Mouse (Mus musculus) cortical plate, adult 2 months (tissue): ENCODE results near the gene Gsap. TPM values are rescaled to one million over a fixed set of nuclear protein-coding genes. Genes with fewer than 3 reads are reported as not detected.
"Not testable (repeated sequence)": the region's sequence is repeated elsewhere in the genome, so short reads cannot be mapped to it uniquely, and the experiment has no call there.

ENCODE experiments used
- H3K27ac ChIP-seq: fragments of 200-500 bp; 2 replicates; pipeline ENCODE4 v1.5.1; 2012; ENCODE audit warnings: low read length, control low read depth, inconsistent platforms; ENCODE audit not compliant: insufficient read depth
- H3K4me1 ChIP-seq: fragments of 200-500 bp; 2 replicates; pipeline ENCODE4 v1.6.1; 2011; ENCODE audit warnings: low read length; ENCODE audit not compliant: control insufficient read depth, insufficient read depth
- H3K4me3 ChIP-seq: fragments of 200-500 bp; 2 replicates; pipeline ENCODE4 v1.5.1; 2011; ENCODE audit warnings: mild to moderate bottlenecking, low read length, control low read depth; ENCODE audit not compliant: insufficient read depth
- CTCF ChIP-seq: fragments of 200-500 bp; IDR thresholded peaks from 2 replicates; pipeline ENCODE4 v1.5.1; 2011; ENCODE audit warnings: mild to moderate bottlenecking, control low read depth, low read length; ENCODE audit not compliant: insufficient read depth; ENCODE audit errors: extremely low read depth
- POLR2A ChIP-seq: fragments of 200-500 bp; IDR thresholded peaks from 2 replicates; pipeline ENCODE4 v1.6.1; 2011; ENCODE audit warnings: mild to moderate bottlenecking, low read length, control low read depth; ENCODE audit not compliant: insufficient read depth; ENCODE audit errors: extremely low read depth
- polyA plus RNA-seq: library from polyadenylated mRNA; depleted of rRNA; stranded (reverse); fragments of >200 nt; gene quantifications from 2 replicates; pipeline ENCODE4 v1.2.3, GENCODE M21; 2012; rRNA removed

Gsap gene
- polyA plus RNA-seq, 1 experiment, result 6.7 TPM

DNA sequence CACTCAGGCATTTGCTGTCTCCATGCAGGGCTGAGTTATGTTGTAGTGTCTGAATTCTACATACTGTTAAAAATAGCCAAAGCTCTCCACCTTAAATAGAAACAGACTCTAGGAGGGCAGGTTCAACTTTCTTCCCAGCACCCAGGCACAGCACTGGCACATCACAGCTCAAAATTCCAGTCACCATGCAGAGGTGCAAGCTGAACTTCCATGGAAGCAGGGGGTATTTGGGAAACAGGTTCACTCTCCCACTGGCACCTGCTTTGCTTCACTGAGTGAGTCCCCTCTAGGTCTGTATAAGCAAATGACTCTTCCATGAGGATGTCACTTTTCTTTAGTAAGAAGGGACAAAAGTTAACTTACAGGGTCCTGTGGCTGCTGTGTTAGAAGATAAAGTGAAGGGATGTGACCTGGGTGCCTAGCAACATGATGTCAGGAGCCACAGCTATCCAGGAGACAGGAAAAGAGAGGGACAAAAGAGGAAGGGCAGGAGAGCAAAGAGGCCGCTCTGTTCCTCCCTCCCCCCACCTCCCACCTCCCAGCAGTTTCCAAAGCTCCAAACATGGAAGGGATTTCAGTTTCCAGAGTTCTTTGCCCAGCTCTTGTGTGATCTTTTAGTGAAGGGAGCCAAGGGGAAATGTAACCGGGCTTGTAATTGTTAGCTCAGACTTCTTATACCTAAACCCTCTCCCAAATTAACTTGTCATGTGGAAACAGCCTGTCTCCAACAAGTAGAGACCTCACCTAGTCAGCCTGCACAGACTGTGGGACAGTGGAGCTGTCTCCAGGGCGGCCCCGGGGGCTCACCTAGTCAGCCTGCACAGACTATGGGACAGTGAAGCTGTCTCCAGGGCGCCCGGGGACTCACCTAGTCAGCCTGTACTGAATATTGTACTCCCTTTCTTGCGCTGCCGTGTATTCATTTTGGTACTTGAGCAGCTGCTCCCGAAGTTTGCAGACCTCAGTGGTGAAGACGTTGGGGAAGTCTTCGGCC, 143.9 kb downstream of the Gsap start:
- TF ChIP-seq POLR2A, result no peak
- no peak for TF ChIP-seq CTCF

DNA sequence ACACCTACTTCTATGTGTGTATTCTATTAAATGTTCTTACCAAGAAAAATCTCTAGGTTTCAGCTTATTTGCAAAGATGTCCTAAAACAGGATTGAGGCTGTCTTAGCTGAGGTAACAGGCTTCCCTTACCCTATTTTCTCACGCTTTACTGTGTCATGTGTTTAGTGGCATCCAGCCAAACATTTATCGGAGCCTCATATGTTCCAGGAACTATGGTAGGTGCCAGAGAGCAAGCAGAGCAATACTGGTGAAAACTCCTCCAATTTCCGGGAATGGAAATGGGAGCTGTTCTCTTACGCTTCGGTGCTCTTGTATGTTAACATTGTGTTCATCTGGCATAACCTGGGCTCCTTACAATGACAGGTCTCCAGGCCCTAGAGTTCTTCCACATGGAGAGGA, 145.6 kb downstream of the Gsap start:
- 0 out of 2 replicates have a peak, but pooled peaks cover 3% of the 10 kb centered on the region for H3K4me1 ChIP-seq
- TF ChIP-seq POLR2A (no peak), CTCF (no peak)
- H3K27ac ChIP-seq, result no peak overlapping the region
- no peak overlapping the region for H3K4me3 ChIP-seq

More for the DNA sequence above, 143.9 kb downstream of the Gsap start:
- 0 out of 2 replicates have a peak, but pooled peaks cover 3% of the 10 kb centered on the region for H3K4me1 ChIP-seq
- no peak overlapping the region for H3K4me3 ChIP-seq
- no peak overlapping the region for H3K27ac ChIP-seq

DNA sequence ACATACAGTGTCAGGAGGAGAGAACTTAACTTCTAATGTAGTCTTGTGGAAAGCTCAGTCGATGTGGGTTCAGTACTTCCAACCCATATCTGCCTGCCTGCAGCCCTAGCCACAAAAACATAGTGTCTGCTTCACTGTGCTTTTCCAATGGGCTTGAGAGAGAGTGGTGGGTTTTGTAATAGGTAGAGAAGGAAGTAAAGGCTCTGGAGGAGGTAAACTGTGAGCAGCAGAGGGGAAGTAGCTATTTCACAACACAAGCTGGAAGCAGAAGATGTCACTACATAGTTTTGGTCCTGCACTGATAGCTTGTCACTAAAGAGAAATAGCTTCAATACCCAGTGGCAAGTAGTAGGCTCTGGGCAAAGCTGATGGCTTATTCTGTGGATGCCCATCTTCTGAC, 146.1 kb downstream of the Gsap start:
- no peak for TF ChIP-seq CTCF
- no peak for TF ChIP-seq POLR2A
- H3K4me3 ChIP-seq, result no peak overlapping the region
- no peak overlapping the region for H3K27ac ChIP-seq
- 0 out of 2 replicates have a peak, but pooled peaks cover 3% of the 10 kb centered on the region for H3K4me1 ChIP-seq

DNA sequence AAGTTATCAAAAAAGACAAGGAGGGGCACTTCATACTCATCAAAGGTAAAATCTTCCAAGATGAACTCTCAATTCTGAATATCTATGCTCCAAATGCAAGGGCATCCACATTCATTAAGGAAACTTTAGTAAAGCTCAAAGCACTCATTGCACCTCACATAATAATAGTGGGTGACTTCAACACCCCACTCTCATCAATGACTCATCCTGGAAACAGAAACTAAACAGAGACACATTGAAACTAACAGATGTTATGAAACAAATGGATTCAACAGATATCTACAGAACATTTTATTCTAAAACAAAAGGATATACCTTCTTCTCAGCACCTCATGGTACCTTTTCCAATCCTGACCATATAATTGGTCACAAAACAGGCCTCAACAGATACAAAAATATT, 156.2 kb downstream of the Gsap start:
- not testable (repeated sequence) for H3K4me3 ChIP-seq, H3K4me1 ChIP-seq, H3K27ac ChIP-seq

DNA sequence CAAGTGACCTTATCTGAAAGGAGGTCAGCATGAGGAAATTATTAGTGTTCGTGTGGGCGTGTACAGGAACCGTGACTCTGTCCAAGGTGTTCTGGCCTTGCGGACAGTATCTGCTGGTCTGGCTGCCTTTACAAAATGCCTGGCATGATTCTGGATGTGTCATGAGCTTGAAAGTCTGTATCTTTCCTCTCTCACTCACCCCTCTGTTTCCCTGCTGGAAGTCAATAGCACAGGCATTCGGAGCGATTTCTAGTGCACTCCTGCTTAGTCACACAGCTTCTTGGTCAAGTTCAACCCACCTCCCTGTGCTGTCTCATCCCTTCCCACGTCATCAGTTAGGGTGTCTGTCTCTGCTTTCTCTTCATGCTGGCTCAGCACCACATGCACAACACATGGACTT, 162.3 kb downstream of the Gsap start:
- no peak for TF ChIP-seq POLR2A
- no peak for TF ChIP-seq CTCF
- no peaks in the 10 kb centered on the region for H3K4me1 ChIP-seq
- H3K4me3 ChIP-seq, result no peak overlapping the region
- no peak overlapping the region for H3K27ac ChIP-seq

DNA sequence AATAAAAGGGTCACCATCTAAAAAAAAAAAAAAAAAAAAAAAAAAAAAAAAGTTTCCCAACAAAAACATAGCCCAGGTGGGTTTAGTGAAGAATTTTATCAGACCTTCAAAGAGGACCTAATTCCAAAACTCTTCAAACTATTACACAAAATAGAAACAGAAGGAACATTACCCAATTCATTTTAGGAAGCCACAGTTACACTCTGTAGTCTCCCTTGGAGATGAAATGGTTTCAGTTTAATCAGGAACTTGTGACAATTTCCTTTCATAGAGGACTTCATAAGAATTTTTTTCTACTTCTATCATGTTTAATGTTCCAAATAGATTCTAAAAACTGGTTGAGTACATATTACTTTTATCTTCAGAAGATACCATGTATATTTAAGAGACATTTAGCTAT, 165.6 kb downstream of the Gsap start:
- TF ChIP-seq POLR2A (no peak), CTCF (no peak)
- Histone ChIP-seq H3K4me3 (no peak overlapping the region), H3K4me1 (no peaks in the 10 kb centered on the region), H3K27ac (no peak overlapping the region)

DNA sequence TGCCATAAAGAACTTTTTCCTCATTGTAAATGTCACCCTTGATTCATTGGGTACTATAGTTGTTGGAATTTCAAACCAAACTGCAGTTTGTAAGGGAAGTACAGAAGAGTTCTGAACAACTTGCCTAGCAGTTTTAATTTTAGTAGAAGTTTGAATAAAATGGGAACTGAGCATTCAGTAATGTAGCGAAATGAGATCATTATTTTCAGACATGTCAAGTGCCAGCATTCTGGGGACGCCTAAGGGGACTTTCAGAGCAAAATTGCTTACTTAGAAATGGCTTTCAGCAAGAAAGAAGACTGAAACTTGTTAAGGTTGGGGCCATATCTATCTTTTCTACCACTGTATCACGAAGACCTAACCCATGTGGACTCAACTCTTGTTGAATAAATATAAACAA, 172.6 kb downstream of the Gsap start:
- TF ChIP-seq POLR2A (no peak), CTCF (no peak)
- Histone ChIP-seq H3K27ac (no peak overlapping the region), H3K4me1 (no peaks in the 10 kb centered on the region), H3K4me3 (no peak overlapping the region)

DNA sequence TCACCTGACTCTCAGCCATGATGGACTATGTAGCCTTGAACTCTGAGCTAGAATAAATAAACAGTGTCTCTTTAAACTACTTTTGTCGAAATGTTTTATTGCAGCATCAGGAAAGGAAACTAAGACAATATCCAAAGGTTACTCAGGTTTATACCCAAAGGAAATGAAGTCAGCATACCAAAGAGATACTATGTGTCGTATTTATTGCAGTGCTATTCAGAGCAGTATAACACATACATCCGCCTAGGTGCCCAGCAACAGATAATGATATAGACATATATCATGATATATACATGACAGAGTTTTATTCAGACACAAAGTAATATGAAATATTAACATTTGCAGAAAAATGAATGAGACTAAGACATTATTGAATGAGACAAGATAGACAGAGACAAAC, 177.3 kb downstream of the Gsap start:
- H3K4me1 ChIP-seq, result no peaks in the 10 kb centered on the region
- TF ChIP-seq POLR2A (no peak), CTCF (no peak)
- no peak overlapping the region for H3K4me3 ChIP-seq
- no peak overlapping the region for H3K27ac ChIP-seq

Other genes with a start within 250 kb of the Gsap start
- gene Rsbn1l, start 229.9 kb upstream of the Gsap start, polyA plus RNA-seq, result 9.1 and 9.7 TPM in 2 replicates
- 54.2 and 58.6 TPM in 2 replicates for gene Ptpn12, start 130.3 kb upstream of the Gsap start, polyA plus RNA-seq
- 0.81 and 1.1 TPM in 2 replicates for gene Fgl2, start 186.4 kb downstream of the Gsap start, polyA plus RNA-seq
- 0.19 and 0.46 TPM in 2 replicates for gene Ccdc146, start 238.4 kb downstream of the Gsap start, polyA plus RNA-seq
- gene Fam185a, start 238.7 kb downstream of the Gsap start, polyA plus RNA-seq, result 6.6 and 7.4 TPM in 2 replicates